Mouse (Mus musculus) heart, embryonic 13.5 days (tissue): ENCODE measurements at regions not wholly inside any gene's neighbourhood (a gene's known extent, or its start where the extent isn't known, plus 50 kb on each side); places are given as distances from the start of the nearest gene placed in this dataset.

Experiments used
- ATAC-seq: fragments of 200-750 bp; cut with Nextera tagmentation; 2 replicates; pipeline ENCODE4 v1.8.0; 2017; ENCODE audit warnings: moderate TSS enrichment; ENCODE audit not compliant: insufficient number of reproducible peaks, low FRiP score, low TSS enrichment; ENCODE audit errors: extremely low read depth
- H3K27ac ChIP-seq: fragments of 300-500 bp; sonication (generic); replicated peaks from 2 replicates; pipeline ENCODE4 v1.5.1; 2015; ENCODE audit warnings: moderate library complexity, mild to moderate bottlenecking, inconsistent platforms
- H3K27me3 ChIP-seq: fragments of 300-500 bp; sonication (generic); replicated peaks from 2 replicates; pipeline ENCODE4 v1.6.1; 2015; ENCODE audit warnings: mild to moderate bottlenecking, inconsistent platforms
- H3K36me3 ChIP-seq: fragments of 300-500 bp; sonication (generic); 2 replicates; pipeline ENCODE4 v1.6.1; 2015; ENCODE audit warnings: mild to moderate bottlenecking, inconsistent platforms
- H3K4me1 ChIP-seq: fragments of 300-500 bp; sonication (generic); 2 replicates; pipeline ENCODE4 v1.6.1; 2015; ENCODE audit warnings: inconsistent platforms
- H3K4me2 ChIP-seq: fragments of 300-500 bp; sonication (generic); 2 replicates; pipeline ENCODE4 v1.6.1; 2015; ENCODE audit warnings: inconsistent platforms, mild to moderate bottlenecking, moderate library complexity
- H3K4me3 ChIP-seq: fragments of 300-500 bp; sonication (generic); 2 replicates; pipeline ENCODE4 v1.5.1; 2015; ENCODE audit warnings: moderate library complexity, mild to moderate bottlenecking, inconsistent platforms
- H3K9ac ChIP-seq: fragments of 300-500 bp; sonication (generic); 2 replicates; pipeline ENCODE4 v1.6.1; 2015; ENCODE audit warnings: inconsistent platforms, mild to moderate bottlenecking, moderate library complexity
- H3K9me3 ChIP-seq: fragments of 300-500 bp; sonication (generic); 2 replicates; pipeline ENCODE4 v1.6.1; 2016; ENCODE audit warnings: inconsistent platforms
- WGBS: fragments of 180-500 bp; shearing (Covaris S2); methylation state at CpG from one replicate; pipeline ENCODE4 v1.1.7; 2015; ENCODE audit warnings: mixed read lengths; 5-methylcytosine and 5-hydroxymethylcytosine counted together

DNA sequence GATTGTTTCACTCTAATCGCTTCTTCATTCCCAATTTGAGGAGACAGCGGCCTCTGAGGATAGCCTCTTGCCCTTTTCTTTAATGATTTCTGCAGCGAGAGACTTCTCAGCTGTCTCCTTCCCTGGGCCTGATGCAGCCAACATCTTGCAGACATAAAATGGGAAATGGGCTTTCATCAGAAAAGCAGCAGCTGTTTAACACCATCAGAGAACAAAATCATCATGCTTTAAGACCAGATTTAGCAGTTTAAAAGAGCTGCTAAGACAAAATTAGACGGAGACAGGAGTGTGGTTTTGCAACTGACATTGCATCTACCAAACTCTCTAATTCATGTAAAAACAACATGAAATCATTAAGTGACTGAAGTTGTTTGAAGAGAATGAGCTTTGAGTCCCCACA lies 431.2 kb upstream of the Gm10295 start:
- Histone ChIP-seq H3K27me3 (no peaks in the 10 kb centered on the region), H3K36me3 (no peaks in the 10 kb centered on the region)
- ATAC-seq: no peak

DNA sequence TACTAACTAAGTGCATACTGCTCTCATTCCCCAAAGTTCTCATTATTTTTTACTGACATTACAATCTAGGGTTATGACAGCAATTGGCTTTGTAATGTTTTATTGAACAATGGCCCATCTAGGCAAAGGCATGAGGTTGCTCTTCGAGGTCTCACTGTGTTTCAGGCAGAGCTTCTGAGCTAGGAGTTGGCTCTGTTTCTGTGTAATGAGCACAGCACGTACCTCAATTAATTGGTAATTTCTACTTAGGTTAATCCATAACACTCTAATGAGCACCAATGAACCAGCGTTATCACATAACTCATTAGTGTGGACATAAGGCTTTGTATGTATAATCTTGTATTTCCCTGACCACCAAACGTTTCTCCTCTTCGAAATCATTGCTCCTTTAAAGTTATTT lies 398.6 kb upstream of the Gm10295 start:
- H3K36me3 ChIP-seq: no peaks in the 10 kb centered on the region
- no peak overlapping the region for H3K27ac ChIP-seq
- no peak for ATAC-seq
- H3K4me1 ChIP-seq: no peaks in the 10 kb centered on the region
- 78% methylated on average over 5 of the region's 5 CpGs for WGBS
- no peaks in the 10 kb centered on the region for H3K9me3 ChIP-seq
- no peaks in the 10 kb centered on the region for H3K27me3 ChIP-seq
- no peak overlapping the region for H3K4me3 ChIP-seq
- H3K4me2 ChIP-seq: no peak overlapping the region
- H3K9ac ChIP-seq: no peak overlapping the region

More for the DNA sequence above, 431.2 kb upstream of the Gm10295 start:
- H3K9me3 ChIP-seq: no peaks in the 10 kb centered on the region
- no peaks in the 10 kb centered on the region for H3K4me1 ChIP-seq
- no peak overlapping the region for H3K4me3 ChIP-seq
- H3K4me2 ChIP-seq: no peak overlapping the region
- no peak overlapping the region for H3K27ac ChIP-seq
- 73% methylated on average over 4 of the region's 4 CpGs for WGBS
- H3K9ac ChIP-seq: no peak overlapping the region

DNA sequence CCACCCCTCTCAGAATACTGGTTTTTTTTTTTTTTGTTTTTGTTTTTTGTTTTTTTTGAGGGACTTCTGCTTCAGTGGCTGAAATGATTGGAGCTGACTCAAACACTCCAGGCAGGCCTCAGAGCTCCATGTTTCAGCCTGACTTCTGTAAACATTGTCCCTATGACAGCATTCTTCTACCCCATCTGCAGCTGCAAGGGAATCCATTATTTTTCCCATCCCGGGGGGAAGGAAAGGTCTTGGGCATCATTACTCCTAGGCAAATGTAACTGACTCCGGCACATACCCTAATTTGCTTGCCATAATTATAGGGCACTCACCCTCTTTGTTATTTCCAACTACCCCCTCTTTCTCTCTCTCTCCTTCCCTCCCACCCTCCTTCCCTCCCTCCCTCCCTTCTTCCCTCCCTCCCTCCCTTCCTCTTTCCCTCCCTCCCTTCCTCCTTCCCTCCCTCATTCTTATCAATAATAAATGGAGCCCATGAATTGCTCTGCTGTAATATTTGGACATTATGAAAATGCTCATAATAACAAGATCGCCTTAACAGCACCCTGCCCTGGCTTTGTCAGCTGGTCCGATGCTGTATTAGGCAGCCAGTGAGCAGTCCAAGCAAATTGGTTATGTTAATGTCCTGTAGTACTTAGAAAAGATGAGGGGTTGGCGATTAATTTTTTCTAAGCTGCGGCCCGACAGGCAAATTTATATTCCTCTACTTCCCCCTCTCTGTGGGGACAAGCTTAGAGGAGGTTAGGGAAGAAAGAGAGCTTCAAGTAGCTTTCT lies 395.0 kb upstream of the Gm10295 start:
- 73% methylated on average over 7 of the region's 7 CpGs for WGBS
- Histone ChIP-seq H3K27me3 (no peaks in the 10 kb centered on the region), H3K4me3 (no peak overlapping the region), H3K9ac (no peak overlapping the region), H3K4me2 (no peak overlapping the region), H3K9me3 (no peaks in the 10 kb centered on the region), H3K27ac (no peak overlapping the region), H3K36me3 (no peaks in the 10 kb centered on the region), H3K4me1 (no peaks in the 10 kb centered on the region)
- ATAC-seq: no peak

DNA sequence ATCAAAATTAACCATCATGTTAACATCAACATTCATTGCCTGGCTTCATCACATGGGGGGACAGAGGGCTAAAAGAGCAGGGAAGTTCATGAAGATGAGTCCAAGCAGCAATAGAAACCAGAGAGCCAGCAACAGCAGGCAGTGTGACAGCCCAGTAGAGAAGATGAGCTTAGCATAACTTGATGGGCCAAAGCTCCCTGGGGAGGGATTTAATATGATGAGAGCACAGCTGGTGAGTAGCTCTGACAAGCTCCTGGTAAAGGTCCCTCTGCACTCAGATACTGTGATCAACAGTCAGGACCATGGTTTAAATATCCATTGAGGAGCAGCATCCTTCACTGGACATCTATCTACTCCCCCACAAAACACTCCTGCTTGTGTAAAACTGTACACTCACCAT lies 377.2 kb upstream of the Gm10295 start:
- H3K9me3 ChIP-seq: no peaks in the 10 kb centered on the region
- ATAC-seq: no peak

DNA sequence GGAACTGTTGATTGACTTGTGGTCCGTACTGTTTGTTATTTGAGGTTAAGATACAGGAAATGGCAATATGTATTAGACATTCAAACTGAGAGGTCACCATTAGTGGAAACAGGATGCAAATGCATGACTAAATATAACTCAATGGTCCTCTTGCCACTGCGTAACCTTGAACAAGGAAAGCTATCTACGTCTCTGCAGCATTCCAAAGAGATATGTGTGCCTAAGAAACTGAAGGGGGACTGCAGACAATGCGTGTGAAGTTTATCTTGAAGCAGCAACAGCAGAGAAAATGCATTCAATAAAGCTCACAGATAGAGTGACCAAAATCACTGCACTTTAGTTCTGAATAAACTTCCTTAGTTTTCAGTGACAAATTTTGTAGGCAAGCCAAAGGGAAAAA lies 356.9 kb upstream of the Gm10295 start:
- Histone ChIP-seq H3K27ac (peak overlapping the region; percentile 50), H3K36me3 (no peaks in the 10 kb centered on the region)
- WGBS: 17% methylated on average over 4 of the region's 4 CpGs

More for the DNA sequence above, 377.2 kb upstream of the Gm10295 start:
- no peaks in the 10 kb centered on the region for H3K36me3 ChIP-seq
- no peak overlapping the region for H3K9ac ChIP-seq
- no peak overlapping the region for H3K4me2 ChIP-seq
- H3K4me3 ChIP-seq: no peak overlapping the region
- no peak overlapping the region for H3K27ac ChIP-seq
- H3K4me1 ChIP-seq: no peaks in the 10 kb centered on the region
- H3K27me3 ChIP-seq: no peaks in the 10 kb centered on the region

DNA sequence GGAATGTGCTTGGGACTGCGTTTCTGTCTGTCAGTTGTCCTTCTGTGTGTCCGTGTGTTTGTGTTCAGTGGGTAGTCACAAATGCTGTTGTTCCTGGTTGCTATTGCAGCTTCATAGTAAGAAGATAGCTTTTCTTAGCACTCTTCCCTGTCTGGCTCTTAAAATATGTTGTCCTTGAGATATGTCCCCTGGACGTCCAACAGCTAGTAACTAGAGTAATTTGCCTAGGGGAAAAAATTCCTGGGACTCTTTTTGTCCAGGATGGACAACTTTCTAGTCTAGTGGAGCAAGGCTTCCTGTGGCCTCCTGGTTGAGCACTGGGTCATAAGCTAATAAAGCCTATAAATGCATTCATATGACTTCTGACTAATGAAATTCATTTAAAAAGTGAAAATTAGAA lies 354.9 kb upstream of the Gm10295 start:
- ATAC-seq: no peak
- peak overlapping the region; percentile 69 for H3K27ac ChIP-seq
- no peaks in the 10 kb centered on the region for H3K36me3 ChIP-seq
- peaks cover 27% of the 10 kb centered on the region for H3K4me1 ChIP-seq
- peak overlapping the region; percentile 91; the same call in 1 of the 2 replicates for H3K4me2 ChIP-seq
- no peaks in the 10 kb centered on the region for H3K9me3 ChIP-seq
- H3K4me3 ChIP-seq: no peak overlapping the region
- peak overlapping the region; percentile 83; the same call in 1 of the 2 replicates for H3K9ac ChIP-seq
- 42% methylated on average over 3 of the region's 3 CpGs for WGBS
- H3K27me3 ChIP-seq: no peaks in the 10 kb centered on the region

More for the DNA sequence above, 356.9 kb upstream of the Gm10295 start:
- Histone ChIP-seq H3K27me3 (no peaks in the 10 kb centered on the region), H3K9ac (no peak overlapping the region), H3K4me2 (no peak overlapping the region), H3K4me1 (peaks cover 27% of the 10 kb centered on the region), H3K9me3 (no peaks in the 10 kb centered on the region), H3K4me3 (no peak overlapping the region)
- no peak for ATAC-seq

DNA sequence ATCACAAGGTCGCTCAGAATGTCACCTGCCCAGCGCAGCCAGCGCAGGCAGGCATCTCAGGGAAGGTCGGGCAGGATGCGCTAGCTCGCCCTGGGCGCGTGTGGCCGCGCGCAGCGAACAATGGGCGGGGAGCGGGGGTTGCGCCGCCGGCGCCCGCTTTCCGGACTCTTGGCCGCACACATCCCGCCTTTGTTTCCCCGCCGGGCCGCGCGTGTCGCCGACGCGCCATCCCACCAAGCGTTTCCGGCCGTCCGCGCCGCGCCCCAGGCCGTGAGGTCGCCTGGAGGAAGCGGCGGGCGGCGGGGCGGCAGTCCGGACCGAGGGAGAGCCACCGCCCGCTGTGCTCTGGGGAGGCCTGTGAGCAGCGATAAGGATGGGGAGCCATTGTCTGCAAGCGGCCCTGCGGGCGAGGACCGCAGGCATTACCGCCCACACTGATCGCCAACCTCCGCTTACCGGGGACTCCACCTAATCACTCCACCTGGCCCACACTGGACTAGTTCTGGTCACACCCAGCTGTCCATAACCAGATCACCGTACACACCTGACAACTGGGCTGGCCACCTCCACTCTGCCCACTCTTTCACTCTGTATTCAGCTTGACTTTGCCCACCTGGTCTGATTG lies 354.3 kb upstream of the Gm10295 start:
- Histone ChIP-seq H3K9me3 (no peaks in the 10 kb centered on the region), H3K27ac (peak overlapping the region; percentile 69), H3K9ac (peak overlapping the region; percentile 83), H3K27me3 (no peaks in the 10 kb centered on the region), H3K4me1 (peaks cover 27% of the 10 kb centered on the region), H3K4me3 (peak overlapping the region; percentile 64), H3K4me2 (peak overlapping the region; percentile 91), H3K36me3 (no peaks in the 10 kb centered on the region)
- peak; percentile 70; the same call in 1 of the 2 replicates for ATAC-seq
- under 1% methylated on average over 59 of the region's 59 CpGs for WGBS

DNA sequence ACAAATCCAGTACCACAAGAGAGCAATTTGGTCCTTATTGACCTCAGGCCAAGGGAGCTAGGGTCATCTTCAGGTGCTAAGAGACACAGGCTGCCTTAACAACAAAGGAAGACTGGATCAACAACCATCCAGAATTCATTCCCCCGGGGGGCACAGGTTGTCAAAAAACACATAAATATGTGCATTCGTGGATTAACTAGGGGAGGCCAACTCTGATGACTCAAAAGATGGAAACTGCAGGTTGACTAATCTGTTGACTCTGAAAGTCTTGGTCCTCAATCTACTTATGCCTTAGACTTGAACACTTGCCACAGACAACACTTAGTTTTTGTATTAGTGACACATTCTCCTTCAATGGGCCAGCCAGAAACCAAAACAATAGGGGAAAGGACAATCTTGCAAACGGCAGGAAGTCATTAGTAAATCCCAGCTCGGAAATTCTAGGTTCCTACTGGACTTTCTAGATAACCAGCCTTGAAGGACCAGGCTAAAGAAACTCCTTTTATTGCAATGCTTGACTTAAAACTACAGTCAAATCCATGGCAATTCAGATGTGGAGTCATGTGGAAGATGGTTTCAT lies 353.5 kb upstream of the Gm10295 start:
- no peaks in the 10 kb centered on the region for H3K36me3 ChIP-seq
- H3K27ac ChIP-seq: peak overlapping the region; percentile 69
- ATAC-seq: no peak
- H3K9me3 ChIP-seq: no peaks in the 10 kb centered on the region
- H3K4me1 ChIP-seq: peaks cover 27% of the 10 kb centered on the region
- WGBS: 58% methylated on average over 4 of the region's 4 CpGs
- peak overlapping the region; percentile 91 for H3K4me2 ChIP-seq
- peak overlapping the region; percentile 64 for H3K4me3 ChIP-seq
- no peaks in the 10 kb centered on the region for H3K27me3 ChIP-seq
- H3K9ac ChIP-seq: no peak overlapping the region
